In the genomic region with DNA sequence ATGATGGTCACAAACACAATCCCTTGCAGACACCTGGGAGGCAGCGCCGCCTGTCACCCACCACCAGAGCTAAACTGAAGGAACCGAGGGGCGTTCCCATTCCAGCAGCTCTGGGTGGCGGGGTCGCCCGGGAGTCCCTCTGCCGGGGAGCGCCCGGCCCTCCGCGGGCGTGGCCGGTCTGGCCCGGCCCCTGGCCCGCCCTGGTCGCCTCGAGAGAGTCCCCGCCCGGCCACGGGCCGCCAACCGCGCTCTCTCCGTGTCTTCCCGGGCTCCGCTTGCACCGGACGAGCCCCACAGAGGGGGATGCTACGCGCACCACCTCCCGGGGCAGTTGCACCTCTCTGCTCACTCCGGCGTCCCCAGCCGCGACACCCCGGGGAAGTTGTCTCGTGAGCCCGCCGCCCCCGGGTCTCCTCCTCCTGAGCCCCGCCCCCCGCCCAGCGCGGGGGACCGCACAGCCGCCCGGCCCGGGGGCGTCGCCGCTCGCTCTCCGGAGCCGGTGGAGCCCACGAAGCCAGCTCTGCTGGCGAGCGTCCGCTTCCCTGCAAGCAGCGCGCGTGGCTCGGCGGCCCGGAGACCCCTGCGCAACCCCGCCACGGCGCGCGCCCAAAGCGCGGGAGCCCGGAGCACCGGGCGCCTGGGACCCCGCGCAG, we compare ENCODE assay signal across 8 mouse cellular contexts. TPM values are rescaled to one million over a fixed set of nuclear protein-coding genes. Genes with fewer than 3 reads are reported as not detected.
A peak's percentile ranks its signal among the peaks of the same experiment; 100 is the strongest.
DNase-seq lines count a peak whose midpoint lies in the region; ATAC-seq and TF ChIP-seq lines count a peak whose summit lies in the region.

Gas7 (plus strand) TSS at position 564 of the 653 bp plus-strand sequence.

- H3K4me3 ChIP-seq in intestine, embryonic 15.5 days (replicated peaks), result peak within 1 kb of the TSS; percentile 74
- H3K4me3 ChIP-seq in limb, embryonic 11.5 days (ENCODE audit: low read depth, low read length), result peak within 1 kb of the TSS; percentile 61
- H3K4me3 ChIP-seq in midbrain, embryonic 10.5 days, result peak within 1 kb of the TSS; percentile 81
- peak within 1 kb of the TSS; percentile 74 for H3K4me3 ChIP-seq in stomach, postnatal 0 days (ENCODE audit: low read depth, low read length)

- DNase-seq in cerebellum, adult 18-20 months, result peak; percentile 5 to 29
- no peak for DNase-seq in cerebellum, adult 9-10 months
- DNase-seq in cerebellum, postnatal 14 days, result peak; percentile 39 to 56
- DNase-seq in gastrocnemius, postnatal 36 days, result peak; percentile 28 to 57
- DNase-seq in limb, embryonic 11.5 days (ENCODE audit: low spot score), result peak; percentile 68
- peak; percentile 63 for DNase-seq in midbrain, embryonic 10.5 days (ENCODE audit: low spot score)
- peak; percentile 50 for DNase-seq in stomach, postnatal 0 days (ENCODE audit: low spot score)

- H3K27me3 ChIP-seq in intestine, embryonic 15.5 days (replicated peaks), result peaks cover 9% of the 10 kb centered on the region
- peaks cover 11% of the 10 kb centered on the region for H3K27me3 ChIP-seq in limb, embryonic 11.5 days (ENCODE audit: control insufficient read depth, insufficient read depth, low read length)
- H3K27me3 ChIP-seq in midbrain, embryonic 10.5 days (ENCODE audit: low read depth, poor library complexity, severe bottlenecking), result peaks cover 59% of the 10 kb centered on the region
- no peaks in the 10 kb centered on the region for H3K27me3 ChIP-seq in stomach, postnatal 0 days (ENCODE audit: control insufficient read depth, insufficient read depth, low read length)

- no peaks in the 10 kb centered on the region for H3K36me3 ChIP-seq in intestine, embryonic 15.5 days
- H3K36me3 ChIP-seq in limb, embryonic 11.5 days (ENCODE audit: control insufficient read depth, insufficient read depth, low read length), result no peaks in the 10 kb centered on the region
- no peaks in the 10 kb centered on the region for H3K36me3 ChIP-seq in midbrain, embryonic 10.5 days
- H3K36me3 ChIP-seq in stomach, postnatal 0 days (ENCODE audit: control insufficient read depth, insufficient read depth, low read length), result no peaks in the 10 kb centered on the region

- peak; percentile 34 for TF ChIP-seq CTCF in stomach, postnatal 0 days (IDR thresholded peaks at IDR 0.05; ENCODE audit: low read depth)

- H3K9me3 ChIP-seq in intestine, embryonic 15.5 days, result no peaks in the 10 kb centered on the region
- H3K9me3 ChIP-seq in limb, embryonic 11.5 days (ENCODE audit: control insufficient read depth, low read length), result no peaks in the 10 kb centered on the region
- no peaks in the 10 kb centered on the region for H3K9me3 ChIP-seq in midbrain, embryonic 10.5 days (replicated peaks)
- no peaks in the 10 kb centered on the region for H3K9me3 ChIP-seq in stomach, postnatal 0 days (ENCODE audit: control insufficient read depth, low read length)

- H3K4me1 ChIP-seq in intestine, embryonic 15.5 days (replicated peaks), result peaks cover 6% of the 10 kb centered on the region; the same call in 1 of the 2 replicates
- no peaks in the 10 kb centered on the region for H3K4me1 ChIP-seq in limb, embryonic 11.5 days (ENCODE audit: control insufficient read depth, insufficient read depth, low read length)
- peaks cover 18% of the 10 kb centered on the region for H3K4me1 ChIP-seq in midbrain, embryonic 10.5 days
- no peaks in the 10 kb centered on the region; the same call in 1 of the 2 replicates for H3K4me1 ChIP-seq in stomach, postnatal 0 days (replicated peaks; ENCODE audit: control insufficient read depth, insufficient read depth)

- no peak for TF ChIP-seq EP300 in stomach, postnatal 0 days (optimal IDR thresholded peaks at IDR 0.05)

- peak within 1 kb of the TSS; percentile 36; the same call in 1 of the 2 replicates for H3K27ac ChIP-seq in intestine, embryonic 15.5 days
- no peak within 1 kb of the TSS for H3K27ac ChIP-seq in limb, embryonic 11.5 days (replicated peaks; ENCODE audit: low read depth, low read length)
- H3K27ac ChIP-seq in midbrain, embryonic 10.5 days (replicated peaks), result peak within 1 kb of the TSS; percentile 78
- 0 out of 2 replicates have a peak within 1 kb of the TSS, but pooled peaks have one; percentile 53 for H3K27ac ChIP-seq in stomach, postnatal 0 days (replicated peaks)

- WGBS in intestine, embryonic 15.5 days, result under 1% methylated on average over 77 of the region's 78 CpGs
- under 1% methylated on average over 49 of the region's 78 CpGs for WGBS in limb, embryonic 11.5 days
- WGBS in midbrain, embryonic 10.5 days, result under 1% methylated on average over 73 of the region's 78 CpGs
- WGBS in stomach, postnatal 0 days, result under 1% methylated on average over 52 of the region's 78 CpGs

- H3K9ac ChIP-seq in intestine, embryonic 15.5 days, result peak within 1 kb of the TSS; percentile 51
- H3K9ac ChIP-seq in limb, embryonic 11.5 days (ENCODE audit: low read length), result peak within 1 kb of the TSS; percentile 66
- H3K9ac ChIP-seq in stomach, postnatal 0 days (ENCODE audit: low read length), result peak within 1 kb of the TSS; percentile 69

- ATAC-seq in intestine, embryonic 15.5 days, result peak; percentile 92
- ATAC-seq in limb, embryonic 11.5 days (ENCODE audit: insufficient number of reproducible peaks, low FRiP score, low TSS enrichment, low read depth), result peak; percentile 74; the same call in 1 of the 2 replicates
- ATAC-seq in stomach, postnatal 0 days (ENCODE audit: low FRiP score, low TSS enrichment), result peak; percentile 64

- intact Hi-C loops in gastrocnemius, postnatal 36 days (cut with DNase I), result loop anchor here (10.0 kb wide), 1 partner anchor 190 kb away; no protein-coding TSS in a partner anchor

- H3K4me2 ChIP-seq in intestine, embryonic 15.5 days (replicated peaks), result peak within 1 kb of the TSS; percentile 100
- peak within 1 kb of the TSS; percentile 97 for H3K4me2 ChIP-seq in limb, embryonic 11.5 days (ENCODE audit: low read depth, severe bottlenecking)
- peak within 1 kb of the TSS; percentile 98 for H3K4me2 ChIP-seq in stomach, postnatal 0 days (replicated peaks; ENCODE audit: low read depth)

RNA-seq across cellular contexts. Expression of gene Gas7, which starts in this region (rescaled TPM):
- total RNA-seq in gastrocnemius, postnatal 36 days (2021), result 10 to 100 TPM in 1 of 2 experiments, 1 to 10 TPM in 1; 6.9 to 10.2 TPM
- 10.1 and 10.4 TPM in 2 replicates for polyA plus RNA-seq in intestine, embryonic 15.5 days (2015; fragmentation: Nextera tagmentation; extraction: Ambion mirVana)
- polyA plus RNA-seq in limb, embryonic 11.5 days (2014; fragmentation: Nextera tagmentation; extraction: Ambion mirVana), result 2.7 and 3.2 TPM in 2 replicates
- 2.9 and 3.4 TPM in 2 replicates for polyA plus RNA-seq in midbrain, embryonic 10.5 days (2016; fragmentation: Nextera tagmentation; extraction: Ambion mirVana)
- polyA plus RNA-seq in stomach, postnatal 0 days (2015; fragmentation: Nextera tagmentation; extraction: Ambion mirVana), result 18.3 and 19.1 TPM in 2 replicates
